Mouse (Mus musculus) CD4-positive, CD25-positive, alpha-beta regulatory T cell, adult 4 months (primary cell): ENCODE data around the gene Rdh12. TPM values are rescaled to one million over a fixed set of nuclear protein-coding genes. Genes with fewer than 3 reads are reported as not detected.

Source experiments
- ATAC-seq: one replicate; pipeline ENCODE4 v1.8.0; 2017
- polyA plus RNA-seq, 2 experiments: library from polyadenylated mRNA; unstranded; fragments of 100-300 nt; shearing (Covaris generic); gene quantifications; one replicate each; pipeline ENCODE4 v1.2.1; 2017

Gene Rdh12
- polyA plus RNA-seq, 2 experiments from 2014 or later, result 12.5 to 14.8 TPM

- no peak for ATAC-seq
Observed at GRCm38 (mm10) chr12:79253294-79254053, 44.8 kb downstream of the Rdh12 start.

GRCm38 (mm10) chr12:79254975-79255374 is 46.3 kb downstream of the Rdh12 start:
- ATAC-seq, result no peak

DNA sequence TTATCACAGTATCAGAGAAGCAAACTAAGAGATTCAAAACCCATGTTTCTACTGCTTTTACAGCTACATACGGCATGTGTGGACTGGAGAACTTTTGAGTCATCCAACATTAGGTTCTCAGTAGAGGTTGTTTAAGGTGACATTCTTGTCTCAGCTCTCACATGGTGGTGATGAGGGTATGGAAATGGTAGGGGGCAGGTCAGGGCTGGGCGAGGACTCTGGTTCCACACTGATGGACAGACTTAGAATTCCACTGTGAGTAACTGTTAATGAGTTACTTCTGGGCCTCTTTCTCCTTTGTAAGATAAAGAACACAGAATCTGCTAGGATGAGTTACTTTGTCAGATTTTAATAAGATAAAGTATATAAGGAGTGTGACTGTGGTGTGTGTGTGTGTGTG is 51.4 kb downstream of the Rdh12 start:
- ATAC-seq, result no peak

DNA sequence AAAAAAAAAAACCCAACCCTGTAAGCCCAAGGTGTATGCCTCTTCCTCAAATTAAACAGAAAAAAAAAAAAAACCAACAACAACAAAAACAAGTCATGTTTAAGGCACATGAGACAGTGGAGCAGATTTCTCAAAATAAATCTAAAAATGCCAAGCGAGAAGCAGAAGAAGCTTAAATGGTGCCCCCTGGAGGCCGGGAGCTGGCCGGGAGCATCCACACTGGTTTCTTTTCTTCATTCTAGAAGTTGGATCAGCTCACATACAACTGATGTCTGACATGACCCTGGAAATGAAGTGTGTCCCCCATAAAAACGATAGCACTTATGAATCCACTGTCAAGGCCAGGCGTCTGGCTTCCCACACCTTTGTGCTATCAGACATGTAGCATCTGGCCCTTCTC is 52.3 kb downstream of the Rdh12 start:
- ATAC-seq, result no peak

Other genes with a start within 250 kb of the Rdh12 start
- 10 to 100 TPM; 33.4 to 52.5 TPM for gene Tmem229b, start 201.3 kb upstream of the Rdh12 start, polyA plus RNA-seq
- under 1 TPM in 1 of 2 experiments, not detected in 1; 0.12 TPM for gene Plekhh1, start 179.8 kb upstream of the Rdh12 start, polyA plus RNA-seq
- 10 to 100 TPM; 31.8 to 35.7 TPM for gene Pigh, start 119.3 kb upstream of the Rdh12 start, polyA plus RNA-seq
- under 1 TPM in 1 of 2 experiments, not detected in 1; 0.38 TPM for gene Arg2, start 78.1 kb upstream of the Rdh12 start, polyA plus RNA-seq
- gene Vti1b, start 36.2 kb upstream of the Rdh12 start, polyA plus RNA-seq, result 10 to 100 TPM; 70.9 to 80.2 TPM
- 10 to 100 TPM; 16.0 to 19.2 TPM for gene Rdh11, start 16.6 kb upstream of the Rdh12 start, polyA plus RNA-seq
- 10 to 100 TPM; 23.1 to 37.7 TPM for gene Zfyve26, start 87.4 kb downstream of the Rdh12 start, polyA plus RNA-seq
- 1 to 10 TPM; 3.7 to 4.5 TPM for gene Rad51b, start 88.4 kb downstream of the Rdh12 start, polyA plus RNA-seq